Mouse (Mus musculus): ENCODE results near the gene Ccdc88c. TPM values are rescaled to one million over a fixed set of nuclear protein-coding genes. Genes with fewer than 3 reads are reported as not detected.

Ccdc88c gene
- polyA plus RNA-seq, 1 experiment from 2014 or later: 12.9 TPM

MicroRNAs encoded within 50 kb of the gene (microRNA counts, 519-probe panel; counts per million panel counts)
- microRNA mmu-miR-1190: 51.3 counts per million

Small RNA genes within 50 kb of the gene (microRNA-seq; reads per million reads assigned to microRNA genes)
- not detected for gene Mir1190

Other genes starting within 250 kb of the Ccdc88c start
- 1.9 and 2.0 TPM in 2 replicates for gene Dglucy, start 250.0 kb downstream of the Ccdc88c start, polyA plus RNA-seq (2015; fragmentation: Nextera tagmentation; extraction: Ambion mirVana)
- gene Gpr68, start 120.9 kb downstream of the Ccdc88c start, polyA plus RNA-seq (2015; fragmentation: Nextera tagmentation; extraction: Ambion mirVana): 1.6 and 1.7 TPM in 2 replicates
- gene Ppp4r3a, start 54.6 kb upstream of the Ccdc88c start, polyA plus RNA-seq (2015; fragmentation: Nextera tagmentation; extraction: Ambion mirVana): 28.2 and 29.5 TPM in 2 replicates